Mouse (Mus musculus) gastrocnemius, adult 2 months (tissue): ENCODE results near the gene Casp14. TPM values are rescaled to one million over a fixed set of nuclear protein-coding genes. Genes with fewer than 3 reads are reported as not detected.
"Not testable (repeated sequence)": the region's sequence is repeated elsewhere in the genome, so short reads cannot be mapped to it uniquely, and the experiment has no call there.

Experiments
- DNase-seq: peaks from one replicate; pipeline ENCODE4 v3.0.0; 2022
- H3K27ac ChIP-seq: fragments of 200-600 bp; 2 replicates; pipeline ENCODE4 v1.8.1; 2022; ENCODE audit warnings: mild to moderate bottlenecking
- H3K4me3 ChIP-seq: fragments of 200-600 bp; 2 replicates; pipeline ENCODE4 v1.8.1; 2022; ENCODE audit warnings: mild to moderate bottlenecking, moderate library complexity
- CTCF ChIP-seq: fragments of 200-600 bp; IDR thresholded peaks from 2 replicates; pipeline ENCODE4 v1.8.1; 2022; ENCODE audit warnings: antibody characterized with exemption, mild to moderate bottlenecking, moderate library complexity
- intact Hi-C: fragments of 180-260 bp; cut with DNase I; formaldehyde crosslinking; loops from one replicate; pipeline ENCODE4 v1.15.1; 2025
- total RNA-seq, 2 experiments: library from RNA; stranded (reverse); gene quantifications; 2 replicates each; pipeline ENCODE4 v1.2.3; 2021

Gene Casp14
- total RNA-seq, 2 experiments from 2014 or later = not detected

GRCm38 (mm10) chr10:78722654-78723053 is 4.6 kb upstream of the Casp14 start:
- intact Hi-C loops = no loop called here
- no peak for TF ChIP-seq CTCF
- no peak overlapping the region for H3K27ac ChIP-seq
- DNase-seq = no peak
- no peak overlapping the region for H3K4me3 ChIP-seq

GRCm38 (mm10) chr10:78722036-78722435 is 3.9 kb upstream of the Casp14 start:
- Histone ChIP-seq H3K27ac (no peak overlapping the region), H3K4me3 (no peak overlapping the region)
- no peak for DNase-seq
- TF ChIP-seq CTCF = no peak
- intact Hi-C loops = no loop called here

- Histone ChIP-seq H3K4me3 (no peak overlapping the region), H3K27ac (no peak overlapping the region)
- intact Hi-C loops = no loop called here
- DNase-seq = no peak
- no peak for TF ChIP-seq CTCF
These were observed 1.9 kb downstream of the Casp14 start for GRCm38 (mm10) chr10:78716231-78716630.

GRCm38 (mm10) chr10:78715156-78715555 is 2.9 kb downstream of the Casp14 start:
- no peak for DNase-seq
- TF ChIP-seq CTCF = no peak
- intact Hi-C loops = no loop called here
- H3K27ac ChIP-seq = no peak overlapping the region
- no peak overlapping the region for H3K4me3 ChIP-seq

- Histone ChIP-seq H3K27ac (no peak overlapping the region), H3K4me3 (no peak overlapping the region)
- no peak for TF ChIP-seq CTCF
- no peak for DNase-seq
- intact Hi-C loops = no loop called here
These were observed 4.0 kb downstream of the Casp14 start for GRCm38 (mm10) chr10:78714129-78714528.

GRCm38 (mm10) chr10:78710706-78711105 is 7.4 kb downstream of the Casp14 start:
- Histone ChIP-seq H3K27ac (no peak overlapping the region), H3K4me3 (no peak overlapping the region)
- intact Hi-C loops = no loop called here
- no peak for TF ChIP-seq CTCF
- DNase-seq = no peak

GRCm38 (mm10) chr10:78700881-78701280 is 17.2 kb downstream of the Casp14 start:
- TF ChIP-seq CTCF = no peak
- DNase-seq = no peak

GRCm38 (mm10) chr10:78689973-78690372 is 28.1 kb downstream of the Casp14 start:
- no peak for TF ChIP-seq CTCF
- intact Hi-C loops = no loop called here

More at GRCm38 (mm10) chr10:78700881-78701280, 17.2 kb downstream of the Casp14 start:
- no peak overlapping the region for H3K27ac ChIP-seq
- no peak overlapping the region for H3K4me3 ChIP-seq
- intact Hi-C loops = no loop called here

GRCm38 (mm10) chr10:78686995-78687577 is 31.0 kb downstream of the Casp14 start:
- no peak for DNase-seq
- Histone ChIP-seq H3K27ac (no peak overlapping the region), H3K4me3 (no peak overlapping the region)
- intact Hi-C loops = no loop called here
- TF ChIP-seq CTCF = no peak

More at GRCm38 (mm10) chr10:78689973-78690372, 28.1 kb downstream of the Casp14 start:
- no peak for DNase-seq
- Histone ChIP-seq H3K4me3 (no peak overlapping the region), H3K27ac (no peak overlapping the region)

GRCm38 (mm10) chr10:78670121-78670520 is 48.0 kb downstream of the Casp14 start:
- H3K27ac ChIP-seq, intact Hi-C loops, H3K4me3 ChIP-seq, DNase-seq: not testable (repeated sequence)

- H3K4me3 ChIP-seq, H3K27ac ChIP-seq, intact Hi-C loops, DNase-seq: not testable (repeated sequence)
These were observed 51.4 kb downstream of the Casp14 start for GRCm38 (mm10) chr10:78666696-78667095.

GRCm38 (mm10) chr10:78664546-78664945 is 53.5 kb downstream of the Casp14 start:
- TF ChIP-seq CTCF = no peak
- no peak for DNase-seq
- intact Hi-C loops = no loop called here
- Histone ChIP-seq H3K27ac (no peak overlapping the region), H3K4me3 (no peak overlapping the region)

Other genes starting within 250 kb of the Casp14 start
- gene Olfr1358, start 200.9 kb downstream of the Casp14 start, total RNA-seq = not detected
- 10 to 100 TPM in 1 of 2 experiments, 1 to 10 TPM in 1; 9.0 to 17.9 TPM for gene Ilvbl, start 143.9 kb downstream of the Casp14 start, total RNA-seq
- gene Syde1, start 126.3 kb downstream of the Casp14 start, total RNA-seq = 1 to 10 TPM; 3.0 to 5.1 TPM
- not detected for gene Olfr1357, start 100.2 kb downstream of the Casp14 start, total RNA-seq
- not detected for gene Ccdc105, start 34.8 kb upstream of the Casp14 start, total RNA-seq
- gene Slc1a6, start 62.2 kb upstream of the Casp14 start, total RNA-seq = not detected
- not detected for gene Olfr1356, start 133.9 kb upstream of the Casp14 start, total RNA-seq
- gene Olfr1355, start 157.2 kb upstream of the Casp14 start, total RNA-seq = not detected
- gene Olfr1354, start 194.9 kb upstream of the Casp14 start, total RNA-seq = not detected
- gene Olfr8, start 232.3 kb upstream of the Casp14 start, total RNA-seq = not detected
- gene Olfr1353, start 245.0 kb upstream of the Casp14 start, total RNA-seq = not detected